Mouse (Mus musculus) intestine, postnatal 0 days (tissue): ENCODE results near the gene Afmid. TPM values are rescaled to one million over a fixed set of nuclear protein-coding genes. Genes with fewer than 3 reads are reported as not detected.
A peak's percentile ranks its signal among the peaks of the same experiment; 100 is the strongest.

Source experiments
- ATAC-seq: fragments of 200-750 bp; cut with Nextera tagmentation; 2 replicates; pipeline ENCODE4 v1.8.0; 2017; ENCODE audit warnings: mild to moderate bottlenecking, moderate TSS enrichment, moderate library complexity
- H3K27ac ChIP-seq: fragments of 300-500 bp; sonication (generic); 2 replicates; pipeline ENCODE4 v1.5.1; 2014; ENCODE audit warnings: mild to moderate bottlenecking, low read depth, low read length, moderate library complexity
- H3K27me3 ChIP-seq: fragments of 300-500 bp; sonication (generic); replicated peaks from 2 replicates; pipeline ENCODE4 v1.6.1; 2014; ENCODE audit warnings: low read length, mixed read lengths; ENCODE audit not compliant: control insufficient read depth, insufficient read depth
- H3K36me3 ChIP-seq: fragments of 300-500 bp; sonication (generic); 2 replicates; pipeline ENCODE4 v1.6.1; 2014; ENCODE audit warnings: mild to moderate bottlenecking, moderate library complexity; ENCODE audit not compliant: control insufficient read depth, insufficient read depth
- H3K4me1 ChIP-seq: fragments of 300-500 bp; sonication (generic); replicated peaks from 2 replicates; pipeline ENCODE4 v1.6.1; 2014; ENCODE audit warnings: antibody characterized with exemption, low read length, mixed read lengths; ENCODE audit not compliant: control insufficient read depth, insufficient read depth
- H3K4me2 ChIP-seq: fragments of 300-500 bp; sonication (generic); replicated peaks from 2 replicates; pipeline ENCODE4 v1.6.1; 2014; ENCODE audit warnings: low read depth, mild to moderate bottlenecking, moderate library complexity
- H3K4me3 ChIP-seq: fragments of 300-500 bp; sonication (generic); 2 replicates; pipeline ENCODE4 v1.5.1; 2014; ENCODE audit warnings: low read depth, low read length
- H3K9ac ChIP-seq: fragments of 300-500 bp; sonication (generic); 2 replicates; pipeline ENCODE4 v1.6.1; 2014; ENCODE audit warnings: mild to moderate bottlenecking, low read depth, low read length
- H3K9me3 ChIP-seq: fragments of 300-500 bp; sonication (generic); 2 replicates; pipeline ENCODE4 v1.6.1; 2016; ENCODE audit warnings: mixed run types; ENCODE audit not compliant: control insufficient read depth
- CTCF ChIP-seq: sonication (generic); IDR thresholded peaks from 2 replicates; pipeline ENCODE4 v1.5.1; 2016; ENCODE audit warnings: low read depth, mild to moderate bottlenecking, control low read depth, antibody characterized with exemption, moderate library complexity
- WGBS: fragments of 180-500 bp; shearing (Covaris S2); extraction: QIAGEN DNeasy Blood & Tissue Kit; methylation state at CpG from one replicate; pipeline ENCODE4 v1.1.7; 2014; 5-methylcytosine and 5-hydroxymethylcytosine counted together
- polyA plus RNA-seq: library from polyadenylated mRNA; unstranded; fragments of >200 nt; fragmentation: Nextera tagmentation; extraction: Ambion mirVana; gene quantifications from 2 replicates; pipeline ENCODE4 v1.2.1, GENCODE M21; 2015

Gene Afmid
- polyA plus RNA-seq, 1 experiment from 2014 or later = 7.0 TPM

- ATAC-seq = no peak
- no peak for TF ChIP-seq CTCF
- 0 out of 2 replicates have a peak, but pooled peaks cover 11% of the 10 kb centered on the region for H3K4me1 ChIP-seq
- H3K9me3 ChIP-seq = no peaks in the 10 kb centered on the region
- no peak overlapping the region for H3K27ac ChIP-seq
- H3K4me3 ChIP-seq = no peak overlapping the region
- H3K9ac ChIP-seq = peak overlapping the region; percentile 17; the same call in 1 of the 2 replicates
- H3K36me3 ChIP-seq = peaks cover 4% of the 10 kb centered on the region; the same call in 1 of the 2 replicates
- no peak overlapping the region for H3K4me2 ChIP-seq
- WGBS = 74% methylated on average over 2 of the region's 2 CpGs
- no peaks in the 10 kb centered on the region for H3K27me3 ChIP-seq
These were observed 39.1 kb downstream of the Afmid start for GRCm38 (mm10) chr11:117864805-117865204.

- Histone ChIP-seq H3K36me3 (peaks cover 4% of the 10 kb centered on the region; the same call in 1 of the 2 replicates), H3K9ac (no peak overlapping the region), H3K4me1 (peaks cover 11% of the 10 kb centered on the region; the same call in 1 of the 2 replicates), H3K27me3 (no peaks in the 10 kb centered on the region), H3K4me2 (no peak overlapping the region), H3K4me3 (no peak overlapping the region), H3K27ac (no peak overlapping the region), H3K9me3 (no peaks in the 10 kb centered on the region)
- no peak for TF ChIP-seq CTCF
- WGBS = 51% methylated on average over 6 of the region's 6 CpGs
- no peak for ATAC-seq
These were observed 40.3 kb downstream of the Afmid start for GRCm38 (mm10) chr11:117865988-117866387.

DNA sequence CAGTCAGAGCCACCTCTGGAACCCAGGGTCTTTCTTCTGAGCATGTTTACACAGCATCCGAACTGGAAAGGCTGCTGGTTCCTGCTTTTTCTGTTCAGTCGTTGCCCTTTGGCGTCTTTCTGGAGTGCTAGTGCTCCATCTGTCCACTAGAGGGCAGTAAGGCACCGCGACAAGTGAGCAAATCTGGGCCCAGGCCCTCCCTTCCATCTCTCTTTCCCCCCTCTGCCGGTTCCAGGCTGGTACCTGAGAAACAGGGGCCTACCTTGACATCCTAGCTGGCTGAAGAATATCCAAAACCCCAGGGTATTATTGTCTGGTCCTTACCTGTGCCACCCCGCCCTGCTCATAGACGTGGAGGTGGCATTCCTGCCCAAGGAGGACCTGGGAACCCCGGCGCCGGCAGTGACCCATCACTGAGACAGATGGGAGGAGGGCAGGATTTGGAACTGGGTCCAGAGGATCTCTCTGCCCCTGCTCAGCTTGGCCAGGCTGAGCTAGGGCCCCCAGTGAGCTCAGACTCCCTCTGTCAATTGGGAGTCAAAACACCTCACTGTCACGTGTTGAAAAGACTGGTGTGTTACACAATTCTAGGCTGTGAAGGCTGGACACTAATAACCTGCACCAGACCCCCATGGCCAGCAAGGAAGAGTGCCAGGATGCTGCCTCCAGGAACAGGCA, 45.1 kb downstream of the Afmid start:
- Histone ChIP-seq H3K4me3 (no peak overlapping the region), H3K4me1 (peaks cover 5% of the 10 kb centered on the region; the same call in 1 of the 2 replicates), H3K36me3 (peaks cover 4% of the 10 kb centered on the region; the same call in 1 of the 2 replicates), H3K9ac (no peak overlapping the region), H3K27me3 (no peaks in the 10 kb centered on the region), H3K27ac (no peak overlapping the region), H3K4me2 (no peak overlapping the region), H3K9me3 (no peaks in the 10 kb centered on the region)
- WGBS = 40% methylated on average over 12 of the region's 12 CpGs
- TF ChIP-seq CTCF = peak; percentile 99
- ATAC-seq = peak; percentile 15; the same call in 1 of the 2 replicates

DNA sequence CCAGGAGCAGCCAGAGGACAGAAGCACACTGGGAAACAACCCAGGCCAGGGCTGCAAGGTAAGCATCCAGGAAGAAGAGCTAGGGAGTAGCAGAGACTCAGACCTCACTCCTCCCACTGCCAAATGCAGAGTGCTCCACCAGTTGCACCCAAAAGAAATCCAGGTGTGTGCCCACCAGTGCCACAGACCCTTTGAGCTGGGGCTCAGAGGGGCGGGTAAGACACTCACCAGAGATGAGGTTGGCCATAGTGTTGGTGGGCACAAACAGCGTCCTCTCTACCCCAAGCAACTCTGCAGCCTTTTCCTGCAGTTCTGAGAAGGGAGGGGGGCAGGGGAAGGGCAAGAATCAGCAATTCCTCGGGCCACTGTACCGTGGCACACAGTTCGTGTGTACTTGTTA, 45.7 kb downstream of the Afmid start:
- no peak for TF ChIP-seq CTCF
- Histone ChIP-seq H3K27ac (no peak overlapping the region), H3K4me1 (peaks cover 5% of the 10 kb centered on the region; the same call in 1 of the 2 replicates), H3K9ac (no peak overlapping the region), H3K4me3 (no peak overlapping the region), H3K36me3 (peaks cover 4% of the 10 kb centered on the region; the same call in 1 of the 2 replicates), H3K4me2 (no peak overlapping the region), H3K27me3 (no peaks in the 10 kb centered on the region), H3K9me3 (no peaks in the 10 kb centered on the region)
- WGBS = 76% methylated on average over 5 of the region's 5 CpGs
- ATAC-seq = no peak

- 62% methylated on average over 12 of the region's 12 CpGs for WGBS
- peaks cover 5% of the 10 kb centered on the region; the same call in 1 of the 2 replicates for H3K4me1 ChIP-seq
- H3K9me3 ChIP-seq = no peaks in the 10 kb centered on the region
- no peak for TF ChIP-seq CTCF
- peaks cover 4% of the 10 kb centered on the region; the same call in 1 of the 2 replicates for H3K36me3 ChIP-seq
- no peak overlapping the region for H3K27ac ChIP-seq
- no peak overlapping the region; the same call in 1 of the 2 replicates for H3K4me3 ChIP-seq
- H3K27me3 ChIP-seq = no peaks in the 10 kb centered on the region
- no peak overlapping the region for H3K9ac ChIP-seq
- H3K4me2 ChIP-seq = peak overlapping the region; percentile 98
- ATAC-seq = no peak
These were observed 46.3 kb downstream of the Afmid start for GRCm38 (mm10) chr11:117871911-117872584.

DNA sequence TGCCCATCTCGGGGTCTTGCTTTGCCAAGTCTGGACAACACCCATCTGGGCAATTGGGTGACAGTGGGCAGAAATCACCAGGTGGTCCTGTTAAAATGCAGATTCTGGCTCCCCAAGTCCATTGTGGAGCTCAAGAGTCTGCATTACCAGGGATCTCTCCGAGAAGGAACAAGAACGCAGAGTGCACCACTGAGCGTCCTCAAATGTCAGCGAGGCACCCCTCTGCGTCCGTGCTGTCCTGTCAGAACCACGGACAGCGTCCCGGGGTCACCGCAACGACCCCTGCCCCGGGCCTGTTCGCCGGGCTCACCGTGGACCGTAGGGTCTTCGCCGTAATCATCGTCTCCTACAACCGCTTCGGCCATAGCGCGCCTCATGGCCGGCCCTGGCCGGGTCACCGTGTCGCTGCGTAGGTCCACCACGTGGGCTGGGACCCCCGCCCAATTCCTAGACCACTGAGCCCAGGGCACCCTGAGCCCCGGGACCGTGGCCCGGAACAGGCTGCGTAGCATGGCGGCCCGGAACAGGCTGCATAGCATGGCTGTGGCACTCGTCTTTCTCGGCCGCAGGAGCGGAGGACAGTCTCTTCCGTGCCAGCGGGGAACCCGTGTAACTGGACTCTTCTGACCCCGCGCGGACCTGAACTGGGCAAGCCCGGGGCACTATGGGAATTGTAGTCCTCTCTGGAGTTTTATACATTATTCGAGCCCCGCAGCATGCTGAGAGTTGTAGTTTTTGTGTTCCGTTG, 47.3 kb downstream of the Afmid start, which contains the start of gene Tha1:
Gene Tha1, minus strand, starts transcription at position 621 of the 748 bp plus-strand sequence.
- Histone ChIP-seq H3K27me3 (no peaks in the 10 kb centered on the region), H3K4me2 (peak within 1 kb of the TSS; percentile 98), H3K36me3 (peaks cover 4% of the 10 kb centered on the region; the same call in 1 of the 2 replicates), H3K9ac (peak within 1 kb of the TSS; percentile 74), H3K4me1 (peaks cover 5% of the 10 kb centered on the region; the same call in 1 of the 2 replicates), H3K27ac (peak within 1 kb of the TSS; percentile 87), H3K4me3 (peak within 1 kb of the TSS; percentile 70), H3K9me3 (no peaks in the 10 kb centered on the region)
- ATAC-seq = peak; percentile 44
- TF ChIP-seq CTCF = no peak
- WGBS = 2% methylated on average over 51 of the region's 51 CpGs
